Mouse (Mus musculus): Measurements from ENCODE around the gene Bri3bp.

Bri3bp gene

GRCm38 (mm10) chr5:125504692-125505091 lies 63.3 kb downstream of the Bri3bp start:
- TF ChIP-seq POU5F1 (IDR thresholded peaks at IDR 0.05; ENCODE audit: borderline replicate concordance, low read length) (no peak), CTCF (conservative IDR thresholded peaks at IDR 0.05; ENCODE audit: low read length) (no peak), NANOG (IDR thresholded peaks at IDR 0.05; ENCODE audit: borderline replicate concordance, low read length) (no peak)
- Histone ChIP-seq H3K36me3 (ENCODE audit: insufficient read depth, low read length) (peaks cover 25% of the 10 kb centered on the region), H3K4me1 (replicated peaks; ENCODE audit: low read depth, low read length) (peaks cover 64% of the 10 kb centered on the region), H3K9me3 (ENCODE audit: low read length) (no peaks in the 10 kb centered on the region), H3K27me3 (ENCODE audit: insufficient read depth, low read length) (no peaks in the 10 kb centered on the region), H3K4me3 (replicated peaks; ENCODE audit: low read length) (no peak overlapping the region)

DNA sequence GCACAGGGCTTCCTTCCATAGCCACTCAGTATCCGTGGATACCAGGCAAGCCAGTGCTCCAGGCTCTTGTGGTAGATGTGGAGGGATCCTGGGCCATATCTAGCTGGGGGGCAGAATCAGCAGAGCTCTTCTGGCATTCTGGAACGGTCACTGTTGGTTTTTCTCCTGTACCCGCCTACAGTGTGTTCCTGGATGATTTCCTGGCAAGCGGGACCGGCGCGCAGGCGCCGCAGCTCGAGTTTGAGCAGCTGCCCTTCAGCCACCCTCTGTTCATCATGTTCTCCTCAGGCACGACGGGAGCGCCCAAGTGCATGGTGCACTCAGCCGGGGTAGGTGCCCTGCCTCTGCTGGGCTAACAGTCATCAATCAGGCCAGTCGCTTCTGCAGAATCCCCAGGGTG lies 64.6 kb downstream of the Bri3bp start:
- H3K36me3 ChIP-seq (ENCODE audit: insufficient read depth, low read length): peaks cover 31% of the 10 kb centered on the region
- peaks cover 60% of the 10 kb centered on the region for H3K4me1 ChIP-seq (replicated peaks; ENCODE audit: low read depth, low read length)
- no peak overlapping the region for H3K4me3 ChIP-seq (replicated peaks; ENCODE audit: low read length)
- no peaks in the 10 kb centered on the region for H3K9me3 ChIP-seq (ENCODE audit: low read length)
- TF ChIP-seq NANOG (IDR thresholded peaks at IDR 0.05; ENCODE audit: borderline replicate concordance, low read length) (no peak), POU5F1 (IDR thresholded peaks at IDR 0.05; ENCODE audit: borderline replicate concordance, low read length) (no peak), CTCF (conservative IDR thresholded peaks at IDR 0.05; ENCODE audit: low read length) (no peak)
- H3K27me3 ChIP-seq (ENCODE audit: insufficient read depth, low read length): no peaks in the 10 kb centered on the region

GRCm38 (mm10) chr5:125507582-125507981 lies 66.2 kb downstream of the Bri3bp start:
- Histone ChIP-seq H3K4me3 (replicated peaks; ENCODE audit: low read length) (no peak overlapping the region), H3K4me1 (replicated peaks; ENCODE audit: low read depth, low read length) (peaks cover 52% of the 10 kb centered on the region), H3K9me3 (ENCODE audit: low read length) (no peaks in the 10 kb centered on the region), H3K27me3 (ENCODE audit: insufficient read depth, low read length) (no peaks in the 10 kb centered on the region), H3K36me3 (ENCODE audit: insufficient read depth, low read length) (peaks cover 44% of the 10 kb centered on the region)
- TF ChIP-seq CTCF (conservative IDR thresholded peaks at IDR 0.05; ENCODE audit: low read length) (peak; percentile 28), NANOG (IDR thresholded peaks at IDR 0.05; ENCODE audit: borderline replicate concordance, low read length) (no peak), POU5F1 (IDR thresholded peaks at IDR 0.05; ENCODE audit: borderline replicate concordance, low read length) (no peak)

DNA sequence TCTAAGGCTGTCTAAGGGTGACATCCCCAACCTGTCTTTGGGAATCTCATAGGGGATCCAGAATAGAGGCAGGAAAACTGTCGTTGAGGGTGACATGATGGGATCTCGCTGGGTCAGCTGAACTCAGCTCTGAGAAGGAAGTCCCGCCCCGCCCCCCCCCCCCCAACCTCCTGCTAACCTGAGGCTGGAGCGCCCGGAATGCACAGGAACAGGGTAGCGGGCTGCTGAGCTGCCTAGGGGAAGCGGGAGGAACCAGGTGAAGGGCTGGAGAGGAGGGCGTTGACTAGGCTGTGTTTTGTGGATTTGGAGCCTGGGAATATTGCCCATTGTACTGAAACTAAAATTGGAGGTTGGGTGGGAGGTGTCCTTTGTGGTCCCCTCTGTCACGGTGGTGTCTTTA lies 66.6 kb downstream of the Bri3bp start:
- no peak overlapping the region for H3K4me3 ChIP-seq (replicated peaks; ENCODE audit: low read length)
- no peaks in the 10 kb centered on the region for H3K9me3 ChIP-seq (ENCODE audit: low read length)
- no peaks in the 10 kb centered on the region for H3K27me3 ChIP-seq (ENCODE audit: insufficient read depth, low read length)
- TF ChIP-seq NANOG (IDR thresholded peaks at IDR 0.05; ENCODE audit: borderline replicate concordance, low read length) (no peak), CTCF (conservative IDR thresholded peaks at IDR 0.05; ENCODE audit: low read length) (no peak), POU5F1 (IDR thresholded peaks at IDR 0.05; ENCODE audit: borderline replicate concordance, low read length) (no peak)
- H3K36me3 ChIP-seq (ENCODE audit: insufficient read depth, low read length): peaks cover 46% of the 10 kb centered on the region
- peaks cover 56% of the 10 kb centered on the region for H3K4me1 ChIP-seq (replicated peaks; ENCODE audit: low read depth, low read length)

DNA sequence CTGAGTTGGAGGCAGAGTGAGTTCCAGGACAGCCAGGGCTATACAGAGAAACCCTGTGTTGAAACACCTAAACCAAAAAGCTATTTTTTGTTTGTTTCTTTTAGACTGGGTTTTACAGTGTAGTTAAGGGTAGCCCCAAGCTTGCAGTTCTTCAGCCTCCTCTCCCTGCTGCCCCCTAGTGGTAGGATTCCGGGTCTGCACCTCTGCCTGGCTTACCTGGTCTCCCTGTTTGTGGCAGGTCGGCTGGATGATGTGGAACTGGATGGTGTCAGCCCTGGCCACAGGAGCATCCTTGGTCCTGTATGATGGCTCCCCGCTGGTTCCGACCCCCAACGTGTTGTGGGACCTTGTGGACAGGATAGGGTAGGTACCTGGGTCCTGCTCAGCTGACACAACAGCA lies 68.2 kb downstream of the Bri3bp start:
- Histone ChIP-seq H3K36me3 (ENCODE audit: insufficient read depth, low read length) (peaks cover 44% of the 10 kb centered on the region), H3K4me1 (replicated peaks; ENCODE audit: low read depth, low read length) (peaks cover 53% of the 10 kb centered on the region), H3K27me3 (ENCODE audit: insufficient read depth, low read length) (no peaks in the 10 kb centered on the region), H3K9me3 (ENCODE audit: low read length) (no peaks in the 10 kb centered on the region), H3K4me3 (replicated peaks; ENCODE audit: low read length) (no peak overlapping the region)
- TF ChIP-seq NANOG (IDR thresholded peaks at IDR 0.05; ENCODE audit: borderline replicate concordance, low read length): no peak
- TF ChIP-seq POU5F1 (IDR thresholded peaks at IDR 0.05; ENCODE audit: borderline replicate concordance, low read length): no peak
- TF ChIP-seq CTCF (conservative IDR thresholded peaks at IDR 0.05; ENCODE audit: low read length): peak; percentile 88
